Mouse (Mus musculus): ENCODE results near the gene Gpr182. TPM values are rescaled to one million over a fixed set of nuclear protein-coding genes. Genes with fewer than 3 reads are reported as not detected.

The Gpr182 gene
- total and polyA plus RNA-seq, 3 experiments: 2.6 to 8.6 (median 3.9) TPM

GRCm38 (mm10) chr10:127730285-127730932 lies 21.1 kb downstream of the Gpr182 start:
- 63% methylated on average over 11 of the region's 11 CpGs for WGBS
- Histone ChIP-seq H3K4me3 (no peak overlapping the region), H3K4me1 (ENCODE audit: control insufficient read depth, insufficient read depth, low read length) (no peaks in the 10 kb centered on the region), H3K27ac (no peak overlapping the region), H3K79me2 (replicated peaks; ENCODE audit: control insufficient read depth, insufficient read depth, low read length) (no peaks in the 10 kb centered on the region), H3K27me3 (ENCODE audit: control insufficient read depth, insufficient read depth, low read length) (no peaks in the 10 kb centered on the region), H3K36me3 (ENCODE audit: control insufficient read depth, insufficient read depth, low read length) (no peaks in the 10 kb centered on the region), H3K9ac (ENCODE audit: low read depth, low read length) (no peak overlapping the region)
- no peak for TF ChIP-seq EP300 (IDR thresholded peaks at IDR 0.05; ENCODE audit: insufficient read depth, low read depth, low read length)
- TF ChIP-seq POLR2A (IDR thresholded peaks at IDR 0.05; ENCODE audit: insufficient read depth, low read depth, low read length): no peak
- no peak for TF ChIP-seq CTCF (IDR thresholded peaks at IDR 0.05)
- intact Hi-C loops (cut with DNase I): loop anchor here (5.0 to 10.0 kb wide), 2 partner anchors 38 to 166 kb away; no protein-coding TSS in a partner anchor
- no peak for DNase-seq

GRCm38 (mm10) chr10:127728437-127728836 lies 23.1 kb downstream of the Gpr182 start:
- no peak for DNase-seq
- no peaks in the 10 kb centered on the region for H3K4me1 ChIP-seq (ENCODE audit: control insufficient read depth, insufficient read depth, low read length)
- H3K4me3 ChIP-seq: no peak overlapping the region
- TF ChIP-seq POLR2A (IDR thresholded peaks at IDR 0.05; ENCODE audit: insufficient read depth, low read depth, low read length) (no peak), CTCF (IDR thresholded peaks at IDR 0.05) (no peak), EP300 (IDR thresholded peaks at IDR 0.05; ENCODE audit: insufficient read depth, low read depth, low read length) (no peak)
- intact Hi-C loops (cut with DNase I): no loop called here
- H3K9ac ChIP-seq (ENCODE audit: low read depth, low read length): no peak overlapping the region
- no peaks in the 10 kb centered on the region for H3K27me3 ChIP-seq (ENCODE audit: control insufficient read depth, insufficient read depth, low read length)
- 68% methylated on average over 8 of the region's 8 CpGs for WGBS
- H3K27ac ChIP-seq: no peak overlapping the region
- no peaks in the 10 kb centered on the region for H3K36me3 ChIP-seq (ENCODE audit: control insufficient read depth, insufficient read depth, low read length)
- no peaks in the 10 kb centered on the region for H3K79me2 ChIP-seq (replicated peaks; ENCODE audit: control insufficient read depth, insufficient read depth, low read length)

GRCm38 (mm10) chr10:127725136-127725535 lies 26.4 kb downstream of the Gpr182 start:
- H3K36me3 ChIP-seq (ENCODE audit: control insufficient read depth, insufficient read depth, low read length): no peaks in the 10 kb centered on the region
- no peaks in the 10 kb centered on the region for H3K79me2 ChIP-seq (replicated peaks; ENCODE audit: control insufficient read depth, insufficient read depth, low read length)
- no peak for TF ChIP-seq EP300 (IDR thresholded peaks at IDR 0.05; ENCODE audit: insufficient read depth, low read depth, low read length)
- TF ChIP-seq CTCF (IDR thresholded peaks at IDR 0.05): no peak
- TF ChIP-seq POLR2A (IDR thresholded peaks at IDR 0.05; ENCODE audit: insufficient read depth, low read depth, low read length): no peak
- intact Hi-C loops (cut with DNase I): no loop called here
- peaks cover 1% of the 10 kb centered on the region; the same call in 1 of the 2 replicates for H3K27me3 ChIP-seq (ENCODE audit: control insufficient read depth, insufficient read depth, low read length)
- DNase-seq: no peak
- no peak overlapping the region for H3K9ac ChIP-seq (ENCODE audit: low read depth, low read length)
- H3K4me1 ChIP-seq (ENCODE audit: control insufficient read depth, insufficient read depth, low read length): no peaks in the 10 kb centered on the region
- H3K27ac ChIP-seq: no peak overlapping the region
- 57% methylated on average over 4 of the region's 4 CpGs for WGBS
- H3K4me3 ChIP-seq: no peak overlapping the region

- WGBS: 75% methylated on average over 3 of the region's 3 CpGs
- H3K79me2 ChIP-seq (replicated peaks; ENCODE audit: control insufficient read depth, insufficient read depth, low read length): no peaks in the 10 kb centered on the region
- no peak for DNase-seq
- TF ChIP-seq CTCF (IDR thresholded peaks at IDR 0.05): no peak
- TF ChIP-seq POLR2A (IDR thresholded peaks at IDR 0.05; ENCODE audit: insufficient read depth, low read depth, low read length): no peak
- TF ChIP-seq EP300 (IDR thresholded peaks at IDR 0.05; ENCODE audit: insufficient read depth, low read depth, low read length): no peak
- H3K4me3 ChIP-seq: no peak within 1 kb of the TSS
- no peak within 1 kb of the TSS for H3K27ac ChIP-seq
- H3K36me3 ChIP-seq (ENCODE audit: control insufficient read depth, insufficient read depth, low read length): no peaks in the 10 kb centered on the region
- no peaks in the 10 kb centered on the region for H3K4me1 ChIP-seq (ENCODE audit: control insufficient read depth, insufficient read depth, low read length)
- H3K9ac ChIP-seq (ENCODE audit: low read depth, low read length): no peak within 1 kb of the TSS
- intact Hi-C loops (cut with DNase I): no loop called here
- peaks cover 1% of the 10 kb centered on the region; the same call in 1 of the 2 replicates for H3K27me3 ChIP-seq (ENCODE audit: control insufficient read depth, insufficient read depth, low read length)
Measured at GRCm38 (mm10) chr10:127724178-127724577, 27.4 kb downstream of the Gpr182 start, which contains the start of gene Tac2. Tac2 (plus strand) TSS chr10:127724478.

GRCm38 (mm10) chr10:127721671-127722418 lies 29.7 kb downstream of the Gpr182 start:
- DNase-seq: peak in 1 of 2 experiments; percentile 51
- H3K9ac ChIP-seq (ENCODE audit: low read depth, low read length): peak overlapping the region; percentile 55
- 22% methylated on average over 20 of the region's 20 CpGs for WGBS
- no peaks in the 10 kb centered on the region for H3K79me2 ChIP-seq (replicated peaks; ENCODE audit: control insufficient read depth, insufficient read depth, low read length)
- H3K4me3 ChIP-seq: peak overlapping the region; percentile 27
- no peak for TF ChIP-seq POLR2A (IDR thresholded peaks at IDR 0.05; ENCODE audit: insufficient read depth, low read depth, low read length)
- no peak for TF ChIP-seq EP300 (IDR thresholded peaks at IDR 0.05; ENCODE audit: insufficient read depth, low read depth, low read length)
- no peaks in the 10 kb centered on the region for H3K4me1 ChIP-seq (ENCODE audit: control insufficient read depth, insufficient read depth, low read length)
- intact Hi-C loops (cut with DNase I): no loop called here
- peaks cover 1% of the 10 kb centered on the region; the same call in 1 of the 2 replicates for H3K27me3 ChIP-seq (ENCODE audit: control insufficient read depth, insufficient read depth, low read length)
- peak overlapping the region; percentile 49 for H3K27ac ChIP-seq
- H3K36me3 ChIP-seq (ENCODE audit: control insufficient read depth, insufficient read depth, low read length): no peaks in the 10 kb centered on the region

GRCm38 (mm10) chr10:127712736-127713135 lies 38.8 kb downstream of the Gpr182 start:
- no peak overlapping the region for H3K4me3 ChIP-seq
- intact Hi-C loops (cut with DNase I): no loop called here
- no peaks in the 10 kb centered on the region for H3K36me3 ChIP-seq (ENCODE audit: control insufficient read depth, insufficient read depth, low read length)
- H3K27me3 ChIP-seq (ENCODE audit: control insufficient read depth, insufficient read depth, low read length): no peaks in the 10 kb centered on the region
- no peak for DNase-seq
- H3K27ac ChIP-seq: no peak overlapping the region
- H3K9ac ChIP-seq (ENCODE audit: low read depth, low read length): no peak overlapping the region
- H3K4me1 ChIP-seq (ENCODE audit: control insufficient read depth, insufficient read depth, low read length): peaks cover under 1% of the 10 kb centered on the region; the same call in 1 of the 2 replicates
- 71% methylated on average over 6 of the region's 6 CpGs for WGBS
- no peak for TF ChIP-seq EP300 (IDR thresholded peaks at IDR 0.05; ENCODE audit: insufficient read depth, low read depth, low read length)
- no peak for TF ChIP-seq POLR2A (IDR thresholded peaks at IDR 0.05; ENCODE audit: insufficient read depth, low read depth, low read length)
- no peak for TF ChIP-seq CTCF (IDR thresholded peaks at IDR 0.05)
- H3K79me2 ChIP-seq (replicated peaks; ENCODE audit: control insufficient read depth, insufficient read depth, low read length): no peaks in the 10 kb centered on the region

Measured in heart, adult 2 months (tissue).